Mouse (Mus musculus): ENCODE results near the gene Nisch. TPM values are rescaled to one million over a fixed set of nuclear protein-coding genes. Genes with fewer than 3 reads are reported as not detected.

Nisch gene
- polyA plus RNA-seq, 1 experiment from 2014 or later, result 296 TPM

DNA sequence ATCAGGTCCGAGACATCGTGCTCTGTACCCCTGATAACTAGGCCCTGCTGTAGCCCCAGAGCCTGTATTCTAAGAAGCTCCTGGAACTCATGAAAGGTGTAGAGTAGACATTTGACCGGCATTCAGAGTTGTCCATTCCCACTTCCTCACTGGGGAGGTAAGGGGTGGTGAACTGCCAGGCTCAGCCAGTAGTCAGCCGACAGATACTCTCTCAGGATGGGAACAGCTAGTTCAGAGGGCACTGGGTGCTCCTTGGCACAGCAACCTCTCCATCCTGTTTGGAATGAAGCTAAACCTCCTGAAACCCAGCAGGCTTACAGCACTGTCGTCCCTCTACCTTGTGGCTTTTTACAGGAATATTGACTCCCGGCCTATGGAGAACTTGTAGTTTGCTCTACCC lies 4.9 kb downstream of the Nisch start:
- DNase-seq (ENCODE audit: low spot score) (no peak), ATAC-seq (ENCODE audit: low read depth) (no peak)
- peaks cover 11% of the 10 kb centered on the region; the same call in 1 of the 2 replicates for H3K4me1 ChIP-seq (ENCODE audit: control insufficient read depth, insufficient read depth, low read length)
- H3K4me2 ChIP-seq (ENCODE audit: low read depth, low read length), result no peak overlapping the region
- WGBS, result 87% methylated on average over 6 of the region's 6 CpGs
- no peak overlapping the region for H3K9ac ChIP-seq (ENCODE audit: low read depth, low read length)
- no peaks in the 10 kb centered on the region for H3K36me3 ChIP-seq (ENCODE audit: control insufficient read depth, insufficient read depth, low read length)
- no peak overlapping the region for H3K27ac ChIP-seq (replicated peaks; ENCODE audit: low read depth, low read length)
- H3K9me3 ChIP-seq (ENCODE audit: control insufficient read depth, low read length), result no peaks in the 10 kb centered on the region
- no peak overlapping the region for H3K4me3 ChIP-seq (ENCODE audit: low read depth, low read length)
- H3K27me3 ChIP-seq (replicated peaks; ENCODE audit: control insufficient read depth, insufficient read depth, low read length), result no peaks in the 10 kb centered on the region

DNA sequence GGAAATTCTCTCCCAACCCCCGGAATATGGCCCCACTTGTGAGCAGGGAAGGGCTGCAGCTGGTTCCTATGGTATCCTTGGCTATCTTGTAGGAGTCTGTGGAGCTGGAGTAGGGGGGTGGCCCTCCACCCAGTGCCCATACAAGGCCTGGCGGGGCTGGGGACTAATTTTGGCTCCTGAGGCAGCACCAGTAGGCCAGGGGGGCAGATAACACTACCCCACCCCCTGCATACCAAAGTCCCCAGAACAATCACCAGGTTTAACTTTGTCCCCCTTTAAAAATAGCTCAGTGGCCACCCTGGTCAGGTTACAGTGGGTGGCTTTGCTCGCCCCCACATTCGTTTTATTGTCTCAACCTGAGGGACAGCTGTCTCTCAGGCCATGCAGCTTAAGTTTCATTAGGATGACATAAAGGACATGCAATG lies 7.6 kb downstream of the Nisch start:
- ATAC-seq (ENCODE audit: low read depth) (no peak), DNase-seq (ENCODE audit: low spot score) (no peak)
- no peak overlapping the region for H3K4me3 ChIP-seq (ENCODE audit: low read depth, low read length)
- peaks cover 7% of the 10 kb centered on the region for H3K36me3 ChIP-seq (ENCODE audit: control insufficient read depth, insufficient read depth, low read length)
- peaks cover 15% of the 10 kb centered on the region for H3K4me1 ChIP-seq (ENCODE audit: control insufficient read depth, insufficient read depth, low read length)
- no peak overlapping the region for H3K4me2 ChIP-seq (ENCODE audit: low read depth, low read length)
- WGBS, result 76% methylated on average over 3 of the region's 4 CpGs
- H3K9ac ChIP-seq (ENCODE audit: low read depth, low read length), result 0 out of 2 replicates have a peak overlapping the region, but pooled peaks have one; percentile 10
- H3K9me3 ChIP-seq (ENCODE audit: control insufficient read depth, low read length), result no peaks in the 10 kb centered on the region
- H3K27me3 ChIP-seq (replicated peaks; ENCODE audit: control insufficient read depth, insufficient read depth, low read length), result no peaks in the 10 kb centered on the region
- no peak overlapping the region for H3K27ac ChIP-seq (replicated peaks; ENCODE audit: low read depth, low read length)

DNA sequence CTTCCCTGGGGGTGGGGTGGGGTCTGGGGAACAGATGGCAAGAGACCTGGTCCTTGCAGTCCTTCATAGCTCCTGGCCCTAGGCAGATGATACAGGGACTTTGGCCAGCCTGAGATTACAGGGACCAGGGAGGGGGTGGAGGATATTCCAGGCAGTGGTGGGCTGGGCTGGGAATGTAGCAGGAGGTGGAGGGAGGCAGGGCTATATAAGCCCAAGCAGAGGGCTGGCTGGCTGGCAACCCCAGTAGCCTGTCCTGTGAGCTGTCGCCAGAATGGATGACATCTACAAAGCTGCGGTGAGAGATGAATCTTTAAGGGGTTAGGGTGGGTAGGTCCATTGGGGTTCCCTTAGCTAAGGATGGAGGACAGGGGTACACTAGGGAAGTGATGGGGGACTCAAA lies 8.7 kb downstream of the Nisch start, which contains the start of gene Tnnc1:
Tnnc1 (plus strand) TSS at position 229 of the 400 bp plus-strand sequence.
- Histone ChIP-seq H3K4me1 (ENCODE audit: control insufficient read depth, insufficient read depth, low read length) (peaks cover 15% of the 10 kb centered on the region), H3K4me3 (ENCODE audit: low read depth, low read length) (peak within 1 kb of the TSS; percentile 93; the same call in 1 of the 2 replicates), H3K9me3 (ENCODE audit: control insufficient read depth, low read length) (no peaks in the 10 kb centered on the region), H3K9ac (ENCODE audit: low read depth, low read length) (peak within 1 kb of the TSS; percentile 97; the same call in 1 of the 2 replicates), H3K36me3 (ENCODE audit: control insufficient read depth, insufficient read depth, low read length) (peaks cover 17% of the 10 kb centered on the region), H3K27ac (replicated peaks; ENCODE audit: low read depth, low read length) (peak within 1 kb of the TSS; percentile 45; the same call in 1 of the 2 replicates), H3K27me3 (replicated peaks; ENCODE audit: control insufficient read depth, insufficient read depth, low read length) (no peaks in the 10 kb centered on the region), H3K4me2 (ENCODE audit: low read depth, low read length) (peak within 1 kb of the TSS; percentile 95)
- 68% methylated on average over 2 of the region's 2 CpGs for WGBS
- no peak for DNase-seq (ENCODE audit: low spot score)
- ATAC-seq (ENCODE audit: low read depth), result no peak

DNA sequence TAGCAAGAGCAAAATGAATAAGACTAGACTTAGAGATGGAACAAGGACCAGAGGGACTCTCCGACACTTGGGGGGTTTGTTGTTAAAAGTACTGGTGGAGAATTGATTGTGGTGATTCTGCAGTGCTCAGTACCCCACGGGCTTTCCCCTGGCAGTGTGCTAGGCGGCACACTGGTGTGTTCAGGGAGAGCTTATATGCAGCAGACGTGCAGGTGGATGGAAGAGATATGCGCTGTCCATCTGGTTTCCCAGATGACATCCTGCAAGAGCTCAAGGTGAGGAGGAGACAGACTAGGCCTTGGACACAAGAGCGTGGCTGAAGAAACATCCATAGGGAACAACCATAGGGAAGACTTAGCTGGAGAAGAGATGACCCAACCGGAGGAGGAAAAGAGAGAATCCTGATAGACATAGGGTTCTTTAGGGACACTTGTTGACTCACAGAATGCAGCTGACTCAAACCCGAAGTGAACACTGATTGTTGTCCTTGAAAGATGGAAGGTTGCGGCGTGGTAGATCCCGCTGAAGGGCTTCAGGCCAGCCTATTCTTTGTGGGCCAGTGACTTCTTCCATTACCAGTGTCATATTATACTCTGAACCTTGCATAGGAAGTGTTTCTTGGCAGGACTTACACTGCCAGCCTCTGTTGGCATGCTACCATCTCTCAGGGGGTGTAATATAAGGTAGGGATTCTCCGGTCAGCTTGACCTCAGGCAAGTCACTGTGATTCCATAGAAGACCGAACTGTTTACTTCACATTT lies 9.5 kb downstream of the Nisch start:
- WGBS, result 78% methylated on average over 13 of the region's 13 CpGs
- peak overlapping the region; percentile 93; the same call in 1 of the 2 replicates for H3K27ac ChIP-seq (replicated peaks; ENCODE audit: low read depth, low read length)

DNA sequence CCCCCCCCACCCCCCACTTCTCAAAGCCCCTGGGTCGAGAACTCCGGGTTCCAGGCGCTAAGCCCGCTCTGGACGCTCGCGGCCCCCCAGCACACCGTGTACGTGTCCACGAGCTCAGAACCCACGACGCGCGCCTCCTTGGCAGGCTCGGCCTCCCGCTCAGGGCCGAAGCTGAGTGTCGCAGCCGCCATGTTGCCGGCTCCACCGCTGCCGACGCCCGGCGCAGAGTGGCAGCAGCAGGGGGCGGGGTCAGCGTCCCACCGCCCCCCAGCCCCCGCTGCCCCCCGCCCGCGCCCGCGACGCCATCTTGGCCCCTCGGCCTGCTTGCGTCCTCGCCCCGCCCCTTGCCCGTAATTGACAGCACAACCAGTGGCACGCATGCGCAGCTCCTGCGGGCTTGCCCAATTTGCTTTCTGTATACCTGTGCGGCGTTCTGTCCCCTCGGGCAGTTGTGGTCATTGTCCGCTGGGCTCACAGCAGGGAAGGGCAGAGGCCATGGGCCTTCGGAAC lies 10.2 kb downstream of the Nisch start:
- Histone ChIP-seq H3K4me2 (ENCODE audit: low read depth, low read length) (peak overlapping the region; percentile 95), H3K27me3 (replicated peaks; ENCODE audit: control insufficient read depth, insufficient read depth, low read length) (no peaks in the 10 kb centered on the region), H3K27ac (replicated peaks; ENCODE audit: low read depth, low read length) (peak overlapping the region; percentile 93), H3K9ac (ENCODE audit: low read depth, low read length) (peak overlapping the region; percentile 97), H3K4me1 (ENCODE audit: control insufficient read depth, insufficient read depth, low read length) (peaks cover 15% of the 10 kb centered on the region), H3K36me3 (ENCODE audit: control insufficient read depth, insufficient read depth, low read length) (peaks cover 33% of the 10 kb centered on the region), H3K9me3 (ENCODE audit: control insufficient read depth, low read length) (no peaks in the 10 kb centered on the region), H3K4me3 (ENCODE audit: low read depth, low read length) (peak overlapping the region; percentile 93)
- DNase-seq (ENCODE audit: low spot score) (peak; percentile 97), ATAC-seq (ENCODE audit: low read depth) (peak; percentile 70)
- under 1% methylated on average over 27 of the region's 48 CpGs for WGBS

More for the DNA sequence above, 9.5 kb downstream of the Nisch start:
- DNase-seq (ENCODE audit: low spot score) (no peak), ATAC-seq (ENCODE audit: low read depth) (0 out of 2 replicates have a peak, but pooled peaks have one; percentile 1)
- Histone ChIP-seq H3K27me3 (replicated peaks; ENCODE audit: control insufficient read depth, insufficient read depth, low read length) (no peaks in the 10 kb centered on the region), H3K9ac (ENCODE audit: low read depth, low read length) (peak overlapping the region; percentile 97), H3K4me2 (ENCODE audit: low read depth, low read length) (peak overlapping the region; percentile 95), H3K4me3 (ENCODE audit: low read depth, low read length) (peak overlapping the region; percentile 93), H3K4me1 (ENCODE audit: control insufficient read depth, insufficient read depth, low read length) (peaks cover 15% of the 10 kb centered on the region), H3K9me3 (ENCODE audit: control insufficient read depth, low read length) (no peaks in the 10 kb centered on the region), H3K36me3 (ENCODE audit: control insufficient read depth, insufficient read depth, low read length) (peaks cover 26% of the 10 kb centered on the region)

DNA sequence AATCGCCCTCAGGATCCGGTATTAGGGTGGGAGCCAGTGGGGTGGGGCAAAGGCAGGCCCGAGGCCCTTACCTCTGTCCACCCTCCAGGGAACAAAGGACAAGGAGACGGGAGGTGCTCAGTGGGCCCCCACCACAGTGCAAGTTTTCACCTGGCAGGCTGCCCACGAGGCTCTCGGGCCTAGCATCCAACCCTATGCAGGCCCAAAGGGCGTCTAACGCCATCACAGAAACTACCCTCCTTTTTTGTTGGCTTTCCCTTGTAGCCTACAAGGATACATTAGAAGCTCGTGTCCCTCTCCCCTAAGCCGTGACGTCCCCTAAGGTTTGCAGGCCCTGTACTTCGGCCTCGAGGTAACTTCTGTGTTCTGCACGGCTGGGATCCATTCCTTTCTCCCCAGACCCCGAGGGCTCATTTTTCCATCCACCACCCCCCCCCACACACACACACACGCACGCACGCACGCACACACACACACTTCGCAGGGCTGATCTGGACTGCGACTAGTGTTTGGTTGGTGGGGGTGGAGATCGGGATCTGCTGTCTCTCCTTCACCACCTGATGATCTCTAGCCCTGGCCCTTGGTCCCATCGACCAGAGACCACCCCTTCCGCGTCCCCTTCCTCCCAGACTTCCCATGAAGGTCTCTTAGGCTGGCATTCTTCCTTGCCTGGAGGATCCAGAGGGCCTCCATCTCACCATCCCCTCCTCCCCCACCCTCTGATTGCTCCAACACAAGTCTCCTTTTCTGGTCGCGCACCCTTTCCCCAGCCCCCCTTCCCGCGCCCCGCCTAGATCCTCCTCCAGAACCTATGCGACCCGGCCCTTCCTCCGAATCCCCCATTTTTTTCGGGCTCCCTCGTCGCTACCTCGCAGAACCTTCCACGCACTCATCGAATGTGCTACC lies 10.9 kb downstream of the Nisch start:
- Histone ChIP-seq H3K36me3 (ENCODE audit: control insufficient read depth, insufficient read depth, low read length) (peaks cover 40% of the 10 kb centered on the region), H3K4me3 (ENCODE audit: low read depth, low read length) (peak overlapping the region; percentile 93), H3K27me3 (replicated peaks; ENCODE audit: control insufficient read depth, insufficient read depth, low read length) (no peaks in the 10 kb centered on the region), H3K4me1 (ENCODE audit: control insufficient read depth, insufficient read depth, low read length) (peaks cover 15% of the 10 kb centered on the region), H3K27ac (replicated peaks; ENCODE audit: low read depth, low read length) (peak overlapping the region; percentile 93), H3K9me3 (ENCODE audit: control insufficient read depth, low read length) (no peaks in the 10 kb centered on the region), H3K4me2 (ENCODE audit: low read depth, low read length) (peak overlapping the region; percentile 95), H3K9ac (ENCODE audit: low read depth, low read length) (peak overlapping the region; percentile 97)
- ATAC-seq (ENCODE audit: low read depth), result peak; percentile 56
- WGBS, result under 1% methylated on average over 31 of the region's 39 CpGs
- DNase-seq (ENCODE audit: low spot score), result peak; percentile 59

DNA sequence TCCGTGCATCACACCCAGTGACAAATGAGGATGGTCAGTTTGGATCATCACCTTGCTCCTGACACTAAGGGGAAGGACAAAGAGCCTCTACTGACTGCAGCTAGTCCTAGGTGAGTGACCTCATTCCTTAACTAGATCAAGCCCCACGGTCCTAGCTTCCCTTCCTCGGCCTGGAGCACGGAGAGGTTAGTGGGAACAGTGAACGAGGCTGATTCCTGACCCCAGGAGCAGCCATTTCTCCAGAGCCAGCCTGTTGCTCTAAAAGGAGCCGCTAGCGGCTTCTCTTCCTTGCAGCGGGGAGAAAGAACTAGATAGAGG lies 11.5 kb downstream of the Nisch start:
- ATAC-seq (ENCODE audit: low read depth), result no peak
- whole genome bisulfite sequencing, result 11% methylated on average over 7 of the region's 8 CpGs
- peaks cover 46% of the 10 kb centered on the region for H3K36me3 ChIP-seq (ENCODE audit: control insufficient read depth, insufficient read depth, low read length)

DNA sequence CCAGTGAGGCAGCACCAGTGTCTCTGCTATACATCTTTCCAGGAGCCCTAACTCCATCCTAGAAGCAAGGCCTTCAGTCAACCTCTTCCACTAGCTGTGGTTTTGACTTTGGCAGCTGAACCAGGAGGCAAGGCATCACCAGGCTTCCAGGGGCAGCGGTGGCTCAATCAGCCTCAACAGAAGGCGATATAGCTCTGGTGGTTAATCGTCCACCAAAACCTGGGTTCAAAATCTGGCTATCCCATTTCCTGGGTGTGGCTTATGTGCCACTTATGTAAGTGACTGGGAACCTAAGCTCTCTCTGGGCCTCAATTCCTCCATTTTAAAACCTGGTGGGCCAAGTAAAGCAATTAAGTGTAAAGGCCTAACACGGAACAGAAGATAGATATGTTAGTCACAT lies 11.9 kb downstream of the Nisch start:
- Histone ChIP-seq H3K4me1 (ENCODE audit: control insufficient read depth, insufficient read depth, low read length) (peaks cover 15% of the 10 kb centered on the region), H3K27ac (replicated peaks; ENCODE audit: low read depth, low read length) (peak overlapping the region; percentile 93; the same call in 1 of the 2 replicates), H3K9ac (ENCODE audit: low read depth, low read length) (peak overlapping the region; percentile 97), H3K4me2 (ENCODE audit: low read depth, low read length) (peak overlapping the region; percentile 95), H3K4me3 (ENCODE audit: low read depth, low read length) (peak overlapping the region; percentile 93), H3K27me3 (replicated peaks; ENCODE audit: control insufficient read depth, insufficient read depth, low read length) (no peaks in the 10 kb centered on the region), H3K9me3 (ENCODE audit: control insufficient read depth, low read length) (no peaks in the 10 kb centered on the region), H3K36me3 (ENCODE audit: control insufficient read depth, insufficient read depth, low read length) (peaks cover 50% of the 10 kb centered on the region)
- ATAC-seq (ENCODE audit: low read depth) (no peak), DNase-seq (ENCODE audit: low spot score) (no peak)
- WGBS, result 60% methylated on average over 4 of the region's 4 CpGs

More for the DNA sequence above, 11.5 kb downstream of the Nisch start:
- peak overlapping the region; percentile 97 for H3K9ac ChIP-seq (ENCODE audit: low read depth, low read length)
- H3K27me3 ChIP-seq (replicated peaks; ENCODE audit: control insufficient read depth, insufficient read depth, low read length), result no peaks in the 10 kb centered on the region
- DNase-seq (ENCODE audit: low spot score), result no peak
- H3K4me1 ChIP-seq (ENCODE audit: control insufficient read depth, insufficient read depth, low read length), result peaks cover 15% of the 10 kb centered on the region
- no peaks in the 10 kb centered on the region for H3K9me3 ChIP-seq (ENCODE audit: control insufficient read depth, low read length)
- peak overlapping the region; percentile 93 for H3K4me3 ChIP-seq (ENCODE audit: low read depth, low read length)
- peak overlapping the region; percentile 95 for H3K4me2 ChIP-seq (ENCODE audit: low read depth, low read length)
- peak overlapping the region; percentile 93 for H3K27ac ChIP-seq (replicated peaks; ENCODE audit: low read depth, low read length)

Measured in embryonic facial prominence, embryonic 14.5 days (tissue).